Mouse (Mus musculus) intestine, embryonic 16.5 days (tissue): ENCODE data around the gene Il25. TPM values are rescaled to one million over a fixed set of nuclear protein-coding genes. Genes with fewer than 3 reads are reported as not detected.

Experiments used
- ATAC-seq: fragments of 200-750 bp; cut with Nextera tagmentation; 2 replicates; pipeline ENCODE4 v1.8.0; 2017; ENCODE audit warnings: moderate TSS enrichment, moderate library complexity
- H3K27ac ChIP-seq: fragments of 300-500 bp; sonication (generic); 2 replicates; pipeline ENCODE4 v1.5.1; 2014; ENCODE audit warnings: mild to moderate bottlenecking, low read length
- H3K27me3 ChIP-seq: fragments of 300-500 bp; sonication (generic); replicated peaks from 2 replicates; pipeline ENCODE4 v1.6.1; 2014; ENCODE audit warnings: low read length, control low read depth, mixed read lengths; ENCODE audit not compliant: control insufficient read depth, insufficient read depth
- H3K36me3 ChIP-seq: fragments of 300-500 bp; sonication (generic); 2 replicates; pipeline ENCODE4 v1.6.1; 2014; ENCODE audit warnings: low read length, control low read depth; ENCODE audit not compliant: control insufficient read depth, insufficient read depth
- H3K4me1 ChIP-seq: fragments of 300-500 bp; sonication (generic); 2 replicates; pipeline ENCODE4 v1.6.1; 2014; ENCODE audit warnings: low read length, control low read depth, mixed read lengths; ENCODE audit not compliant: control insufficient read depth, insufficient read depth
- H3K4me2 ChIP-seq: fragments of 300-500 bp; sonication (generic); 2 replicates; pipeline ENCODE4 v1.6.1; 2014; ENCODE audit warnings: low read depth, low read length, control low read depth
- H3K4me3 ChIP-seq: fragments of 300-500 bp; sonication (generic); 2 replicates; pipeline ENCODE4 v1.5.1; 2014; ENCODE audit warnings: mild to moderate bottlenecking, low read length
- H3K9ac ChIP-seq: fragments of 300-500 bp; sonication (generic); 2 replicates; pipeline ENCODE4 v1.6.1; 2014; ENCODE audit warnings: low read depth, low read length
- H3K9me3 ChIP-seq: fragments of 300-500 bp; sonication (generic); 2 replicates; pipeline ENCODE4 v1.6.1; 2016; ENCODE audit warnings: low read length, control low read depth; ENCODE audit not compliant: control insufficient read depth
- WGBS: fragments of 180-500 bp; shearing (Covaris S2); extraction: QIAGEN DNeasy Blood & Tissue Kit; methylation state at CpG from one replicate; pipeline ENCODE4 v1.1.7; 2014; 5-methylcytosine and 5-hydroxymethylcytosine counted together
- polyA plus RNA-seq: library from polyadenylated mRNA; unstranded; fragments of >200 nt; fragmentation: Nextera tagmentation; extraction: Ambion mirVana; gene quantifications from 2 replicates; pipeline ENCODE4 v1.2.1, GENCODE M21; 2015

Gene Il25
- polyA plus RNA-seq, 1 experiment from 2014 or later, result not detected

GRCm38 (mm10) chr14:54925349-54926342 is 6.8 kb upstream of the Il25 start, which contains the start of gene Efs:
Gene Efs (minus strand): TSS chr14:54926126.
- Histone ChIP-seq H3K9ac (peak within 1 kb of the TSS; percentile 89), H3K4me1 (peaks cover 30% of the 10 kb centered on the region), H3K4me2 (peak within 1 kb of the TSS; percentile 93), H3K4me3 (peak within 1 kb of the TSS; percentile 63), H3K27me3 (no peaks in the 10 kb centered on the region; the same call in 1 of the 2 replicates), H3K27ac (peak within 1 kb of the TSS; percentile 99), H3K36me3 (no peaks in the 10 kb centered on the region; the same call in 1 of the 2 replicates), H3K9me3 (no peaks in the 10 kb centered on the region)
- WGBS, result 5% methylated on average over 57 of the region's 57 CpGs
- peak; percentile 65 for ATAC-seq

GRCm38 (mm10) chr14:54926401-54927158 is 5.9 kb upstream of the Il25 start:
- ATAC-seq, result peak; percentile 77
- Histone ChIP-seq H3K27ac (peak overlapping the region; percentile 99), H3K36me3 (no peaks in the 10 kb centered on the region), H3K9me3 (no peaks in the 10 kb centered on the region), H3K4me3 (peak overlapping the region; percentile 63), H3K4me1 (peaks cover 30% of the 10 kb centered on the region), H3K4me2 (peak overlapping the region; percentile 93), H3K9ac (peak overlapping the region; percentile 89), H3K27me3 (no peaks in the 10 kb centered on the region; the same call in 1 of the 2 replicates)
- 2% methylated on average over 53 of the region's 58 CpGs for WGBS

- WGBS, result 21% methylated on average over 7 of the region's 7 CpGs
- Histone ChIP-seq H3K27me3 (no peaks in the 10 kb centered on the region; the same call in 1 of the 2 replicates), H3K4me3 (peak overlapping the region; percentile 63), H3K36me3 (no peaks in the 10 kb centered on the region), H3K9me3 (no peaks in the 10 kb centered on the region), H3K27ac (peak overlapping the region; percentile 99), H3K4me1 (peaks cover 30% of the 10 kb centered on the region), H3K4me2 (peak overlapping the region; percentile 93), H3K9ac (peak overlapping the region; percentile 89)
- ATAC-seq, result 0 out of 2 replicates have a peak, but pooled peaks have one; percentile 0
Measured at GRCm38 (mm10) chr14:54927296-54927695, 5.2 kb upstream of the Il25 start.

- 65% methylated on average over 5 of the region's 5 CpGs for WGBS
- Histone ChIP-seq H3K9ac (no peak overlapping the region), H3K4me1 (peaks cover 31% of the 10 kb centered on the region), H3K27ac (no peak overlapping the region), H3K4me3 (no peak overlapping the region), H3K27me3 (no peaks in the 10 kb centered on the region; the same call in 1 of the 2 replicates), H3K4me2 (no peak overlapping the region), H3K9me3 (no peaks in the 10 kb centered on the region), H3K36me3 (no peaks in the 10 kb centered on the region)
- no peak for ATAC-seq
Measured at GRCm38 (mm10) chr14:54929801-54930200, 2.7 kb upstream of the Il25 start.

- H3K27ac ChIP-seq, result no peak overlapping the region
- H3K27me3 ChIP-seq, result no peaks in the 10 kb centered on the region; the same call in 1 of the 2 replicates
- no peaks in the 10 kb centered on the region for H3K9me3 ChIP-seq
- H3K4me3 ChIP-seq, result no peak overlapping the region
- no peaks in the 10 kb centered on the region for H3K36me3 ChIP-seq
- no peak overlapping the region for H3K4me2 ChIP-seq
- WGBS, result 8% methylated on average over 2 of the region's 2 CpGs
- no peak overlapping the region for H3K9ac ChIP-seq
- H3K4me1 ChIP-seq, result peaks cover 31% of the 10 kb centered on the region
- no peak for ATAC-seq
Measured at GRCm38 (mm10) chr14:54930431-54930830, 2.1 kb upstream of the Il25 start.

GRCm38 (mm10) chr14:54935904-54936830 is 3.7 kb downstream of the Il25 start, which contains the start of gene Cmtm5:
Gene Cmtm5 (plus strand): TSS chr14:54936261.
- Histone ChIP-seq H3K27ac (peak within 1 kb of the TSS; percentile 52; the same call in 1 of the 2 replicates), H3K36me3 (no peaks in the 10 kb centered on the region), H3K27me3 (no peaks in the 10 kb centered on the region), H3K4me1 (peaks cover 10% of the 10 kb centered on the region; the same call in 1 of the 2 replicates), H3K9ac (no peak within 1 kb of the TSS), H3K4me3 (no peak within 1 kb of the TSS), H3K4me2 (no peak within 1 kb of the TSS), H3K9me3 (no peaks in the 10 kb centered on the region)
- ATAC-seq, result peak; percentile 41; the same call in 1 of the 2 replicates
- WGBS, result 39% methylated on average over 8 of the region's 8 CpGs

GRCm38 (mm10) chr14:54936831-54937160 is 4.3 kb downstream of the Il25 start:
- Histone ChIP-seq H3K4me1 (peaks cover 10% of the 10 kb centered on the region; the same call in 1 of the 2 replicates), H3K27ac (no peak overlapping the region), H3K36me3 (no peaks in the 10 kb centered on the region), H3K4me3 (no peak overlapping the region), H3K27me3 (no peaks in the 10 kb centered on the region), H3K9me3 (no peaks in the 10 kb centered on the region), H3K4me2 (no peak overlapping the region), H3K9ac (no peak overlapping the region)
- no peak for ATAC-seq
- 49% methylated on average over 6 of the region's 6 CpGs for WGBS

GRCm38 (mm10) chr14:54937361-54938182 is 5.1 kb downstream of the Il25 start:
- no peak overlapping the region for H3K4me2 ChIP-seq
- no peak for ATAC-seq
- H3K36me3 ChIP-seq, result no peaks in the 10 kb centered on the region
- no peak overlapping the region for H3K9ac ChIP-seq
- H3K4me1 ChIP-seq, result peaks cover 9% of the 10 kb centered on the region; the same call in 1 of the 2 replicates
- H3K27me3 ChIP-seq, result no peaks in the 10 kb centered on the region
- no peak overlapping the region for H3K4me3 ChIP-seq
- H3K27ac ChIP-seq, result no peak overlapping the region
- WGBS, result 83% methylated on average over 16 of the region's 16 CpGs
- no peaks in the 10 kb centered on the region for H3K9me3 ChIP-seq
